In genomic region chr13:101611725-101612124, GRCm38 (mm10) we compare ENCODE assay signal across 13 mouse cellular contexts.
DNase-seq lines count a peak whose midpoint lies in the region; ATAC-seq and TF ChIP-seq lines count a peak whose summit lies in the region.
"Had no signal": no experiment of that assay in that cellular context is flagged by ENCODE, and none has a peak within 500 bp of the region (broad histone marks: within the 10 kb centered on the region; RNA-seq: fewer than 3 reads in every experiment).

No protein-coding gene starts in this region.

- no peak overlapping the region for H3K27ac ChIP-seq in heart, embryonic 12.5 days (ENCODE audit: poor library complexity, severe bottlenecking)
- peak overlapping the region; percentile 68 for H3K27ac ChIP-seq in bone marrow, adult 2 months (ENCODE audit: control insufficient read depth, insufficient read depth, low read depth, low read length, poor library complexity)
- no peak overlapping the region for H3K27ac ChIP-seq in hindbrain, embryonic 10.5 days
- H3K27ac ChIP-seq: forebrain, embryonic 10.5 days had no signal

- H3K4me1 ChIP-seq in heart, embryonic 12.5 days (replicated peaks): no peaks in the 10 kb centered on the region
- H3K4me1 ChIP-seq in bone marrow, adult 2 months (ENCODE audit: control insufficient read depth, insufficient read depth, low read length): peaks cover 3% of the 10 kb centered on the region
- no peaks in the 10 kb centered on the region for H3K4me1 ChIP-seq in hindbrain, embryonic 10.5 days (replicated peaks)
- H3K4me1 ChIP-seq: forebrain, embryonic 10.5 days had no signal

- H3K4me3 ChIP-seq in heart, embryonic 12.5 days: no peak overlapping the region
- H3K4me3 ChIP-seq in bone marrow, adult 2 months (replicated peaks; ENCODE audit: control insufficient read depth, low read depth, low read length): no peak overlapping the region
- H3K4me3 ChIP-seq in hindbrain, embryonic 10.5 days: no peak overlapping the region
- H3K4me3 ChIP-seq: forebrain, embryonic 10.5 days; megakaryocyte, embryonic 14.5 days had no signal

- TF ChIP-seq POLR2A in bone marrow, adult 2 months (IDR thresholded peaks at IDR 0.05; ENCODE audit: borderline replicate concordance, control insufficient read depth, low read depth, low read length): no peak

- H3K36me3 ChIP-seq in heart, embryonic 12.5 days: no peaks in the 10 kb centered on the region
- no peaks in the 10 kb centered on the region for H3K36me3 ChIP-seq in hindbrain, embryonic 10.5 days
- H3K36me3 ChIP-seq: forebrain, embryonic 10.5 days had no signal

- no peak for DNase-seq in heart, adult 8-10 months (ENCODE audit: low spot score)
- peak; percentile 92 for DNase-seq in liver
- DNase-seq in spleen, postnatal 10 days (ENCODE audit: low spot score in 2 of 2): peak; percentile 53 to 81
- no peak for DNase-seq in cerebellum, adult 11-12 months
- DNase-seq in hindbrain, embryonic 10.5 days (ENCODE audit: low spot score): no peak
- DNase-seq in adrenal gland, adult 8-10 months: no peak
- DNase-seq: gastrocnemius, postnatal 10 days; kidney, postnatal 14 days; right cerebral cortex, postnatal 4 days had no signal

- ATAC-seq in heart, embryonic 12.5 days (ENCODE audit: insufficient number of reproducible peaks, low FRiP score): peak; percentile 97

- no peak for TF ChIP-seq CTCF in bone marrow, adult 2 months (IDR thresholded peaks at IDR 0.05; ENCODE audit: control insufficient read depth, insufficient read depth, low read length)

- no peaks in the 10 kb centered on the region for H3K27me3 ChIP-seq in heart, embryonic 12.5 days (replicated peaks)
- H3K27me3 ChIP-seq in hindbrain, embryonic 10.5 days (ENCODE audit: insufficient read depth, poor library complexity, severe bottlenecking): no peaks in the 10 kb centered on the region
- H3K27me3 ChIP-seq: megakaryocyte, embryonic 14.5 days had no signal

- no peak overlapping the region for H3K9ac ChIP-seq in heart, embryonic 12.5 days

- H3K4me2 ChIP-seq in heart, embryonic 12.5 days: no peak overlapping the region

- H3K9me3 ChIP-seq in heart, embryonic 12.5 days (replicated peaks): no peaks in the 10 kb centered on the region
- no peaks in the 10 kb centered on the region for H3K9me3 ChIP-seq in hindbrain, embryonic 10.5 days
- H3K9me3 ChIP-seq: forebrain, embryonic 10.5 days; megakaryocyte, embryonic 14.5 days had no signal

- 53% methylated on average over 6 of the region's 6 CpGs for WGBS in heart, embryonic 12.5 days
- WGBS in bone marrow, adult 2 months: 64% methylated on average over 6 of the region's 6 CpGs
- WGBS in hindbrain, embryonic 10.5 days: 87% methylated on average over 6 of the region's 6 CpGs

Comparison
In these comparisons a context has a peak if more than half of its experiments do, and no peak if none do; other contexts are left out.
1. DNase-seq: peak in liver (single experiment) and spleen, postnatal 10 days (2 of 2); none in heart, adult 8-10 months (single experiment), cerebellum, adult 11-12 months (single experiment), hindbrain, embryonic 10.5 days (single experiment) and adrenal gland, adult 8-10 months (single experiment).